Mouse (Mus musculus): ENCODE data around the gene Ndufb4. TPM values are rescaled to one million over a fixed set of nuclear protein-coding genes. Genes with fewer than 3 reads are reported as not detected.

The Ndufb4 gene
- polyA plus RNA-seq, 1 experiment, result 93.1 TPM

Other genes starting within 250 kb of the Ndufb4 start
- 6.1 and 7.9 TPM in 2 replicates for gene Gtf2e1, start 114.7 kb downstream of the Ndufb4 start, polyA plus RNA-seq (2012; rRNA removed)
- gene Rabl3, start 114.6 kb downstream of the Ndufb4 start, polyA plus RNA-seq (2012; rRNA removed), result 3.3 and 3.6 TPM in 2 replicates
- 0.14 and 0.49 TPM in 2 replicates for gene Hgd, start 74.3 kb downstream of the Ndufb4 start, polyA plus RNA-seq (2012; rRNA removed)
- 56.9 and 84.0 TPM in 2 replicates for gene Fstl1, start 122.4 kb upstream of the Ndufb4 start, polyA plus RNA-seq (2012; rRNA removed)
- gene Gm36028, start 206.7 kb upstream of the Ndufb4 start, polyA plus RNA-seq (2012; rRNA removed), result 0.12 and 0.14 TPM in 2 replicates
- 31.1 and 31.6 TPM in 2 replicates for gene Lrrc58, start 213.9 kb upstream of the Ndufb4 start, polyA plus RNA-seq (2012; rRNA removed)

Data from gonadal fat pad, adult 2 months (tissue).